Mouse (Mus musculus) monocyte, adult 5-6 weeks (primary cell): ENCODE results near the gene Olfr341. TPM values are rescaled to one million over a fixed set of nuclear protein-coding genes. Genes with fewer than 3 reads are reported as not detected.

ENCODE experiments used
- ATAC-seq: fragments of 153-309, 156-312 bp; replicated peaks from 2 replicates; pipeline ENCODE4 v1.8.0; 2017; ENCODE audit warnings: mild to moderate bottlenecking; ENCODE audit not compliant: low TSS enrichment, insufficient number of reproducible peaks, severe bottlenecking, poor library complexity, low FRiP score
- total RNA-seq: library from RNA; stranded (forward); fragments of 200-1000, 200-491, 200-594 nt; gene quantifications from 3 replicates; pipeline ENCODE4 v1.2.3, GENCODE M21; 2017

Olfr341 gene
- not detected in 3 replicates for total RNA-seq

DNA sequence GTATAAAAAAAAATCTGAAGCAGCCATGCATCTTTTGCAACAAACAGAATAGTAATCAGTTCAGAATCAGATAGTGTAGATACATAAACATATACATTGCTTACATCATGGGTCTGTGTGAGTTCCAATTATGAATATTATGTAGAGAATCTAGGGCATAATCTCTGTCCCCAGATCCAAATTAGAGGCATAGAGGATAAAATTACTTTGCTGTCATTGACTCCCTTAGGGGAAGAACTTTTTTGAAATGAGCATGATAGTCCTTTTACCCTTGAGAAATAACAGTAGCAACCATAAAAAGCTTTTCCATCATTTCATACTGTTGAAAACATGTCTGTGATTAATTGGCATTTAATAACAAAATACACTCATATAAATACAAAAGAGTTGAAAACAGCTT is at the start of gene Olfr341:
Olfr341 (minus strand) TSS at position 101 of the 400 bp plus-strand sequence.
- no peak for ATAC-seq

DNA sequence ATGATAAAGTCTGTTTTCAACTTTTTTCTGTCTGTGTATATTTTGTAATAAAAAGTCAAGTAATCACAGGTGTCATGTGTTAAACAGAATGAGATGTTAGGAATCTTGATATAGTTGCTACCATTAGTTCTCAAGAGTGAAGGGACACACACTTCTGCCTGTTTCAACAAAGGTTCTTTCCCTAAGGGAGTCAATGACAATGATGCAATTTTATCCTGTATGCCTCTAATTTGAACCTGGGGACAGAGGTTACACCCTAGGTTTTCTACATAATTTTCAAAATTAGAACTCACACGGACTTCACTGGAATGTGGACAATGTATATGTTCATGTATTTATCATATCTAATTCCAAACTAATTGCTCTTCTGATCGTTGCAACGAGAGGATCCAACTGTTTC is 42.4 kb upstream of the Olfr341 start, which contains the start of gene Olfr342:
Olfr342 (plus strand) TSS at position 301 of the 400 bp plus-strand sequence.
- no peak for ATAC-seq

DNA sequence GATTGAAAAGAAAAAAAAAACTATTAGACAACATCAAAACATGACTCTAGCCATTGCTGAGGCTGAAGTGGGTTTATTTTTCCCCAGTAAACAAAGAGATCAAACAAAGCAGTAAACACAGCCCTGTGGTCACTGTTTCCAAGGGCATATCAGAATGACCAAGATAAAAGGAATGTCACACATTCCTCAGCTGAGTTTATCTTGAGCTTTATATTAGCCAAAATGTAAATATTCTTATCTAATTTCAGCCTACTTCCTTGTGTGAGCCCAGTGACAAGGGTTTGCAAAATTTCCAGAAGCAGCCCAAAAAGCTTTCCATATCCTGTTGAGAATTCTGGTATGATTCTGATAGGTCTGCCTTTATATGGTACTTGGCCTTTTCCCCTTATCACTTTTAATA is 8.6 kb downstream of the Olfr341 start:
- ATAC-seq = no peak

DNA sequence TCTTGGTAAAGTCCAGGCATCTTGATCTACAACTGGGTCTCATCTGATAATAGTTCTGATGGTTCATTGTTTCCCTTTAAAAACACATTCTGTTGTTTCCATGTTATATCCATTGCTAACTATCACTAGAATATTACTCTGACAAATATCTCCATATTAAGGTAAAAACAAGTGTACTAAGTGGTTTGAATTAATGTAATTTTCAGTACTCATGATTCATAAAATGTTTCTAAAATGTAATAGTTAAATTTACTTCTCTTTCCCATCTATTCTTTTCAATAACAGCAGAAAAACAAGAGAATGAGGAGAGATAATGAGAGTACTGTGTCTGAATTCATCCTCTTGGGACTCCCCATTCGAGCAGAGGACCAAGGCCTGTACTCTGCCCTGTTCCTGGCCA is 30.0 kb downstream of the Olfr341 start, which contains the start of gene Olfr340:
Olfr340 (plus strand) TSS at position 301 of the 400 bp plus-strand sequence.
- ATAC-seq = no peak

Other genes with a start within 250 kb of the Olfr341 start
- gene Olfr338, start 108.9 kb downstream of the Olfr341 start, total RNA-seq = not detected in 3 replicates
- gene Olfr339, start 63.5 kb downstream of the Olfr341 start, total RNA-seq = not detected in 3 replicates
- not detected in 3 replicates for gene Olfr340, start 29.9 kb downstream of the Olfr341 start, total RNA-seq
- gene Olfr342, start 42.5 kb upstream of the Olfr341 start, total RNA-seq = not detected in 3 replicates
- not detected in 3 replicates for gene Olfr344, start 84.2 kb upstream of the Olfr341 start, total RNA-seq
- gene Olfr345, start 157.6 kb upstream of the Olfr341 start, total RNA-seq = not detected in 3 replicates
- gene Olfr346, start 203.3 kb upstream of the Olfr341 start, total RNA-seq = not detected in 3 replicates
- not detected in 3 replicates for gene Olfr347, start 249.4 kb upstream of the Olfr341 start, total RNA-seq